Mouse (Mus musculus): Measurements from ENCODE around the gene Ankrd54. TPM values are rescaled to one million over a fixed set of nuclear protein-coding genes. Genes with fewer than 3 reads are reported as not detected.

Gene Ankrd54
- polyA plus RNA-seq, 1 experiment from 2014 or later, result 56.3 TPM

DNA sequence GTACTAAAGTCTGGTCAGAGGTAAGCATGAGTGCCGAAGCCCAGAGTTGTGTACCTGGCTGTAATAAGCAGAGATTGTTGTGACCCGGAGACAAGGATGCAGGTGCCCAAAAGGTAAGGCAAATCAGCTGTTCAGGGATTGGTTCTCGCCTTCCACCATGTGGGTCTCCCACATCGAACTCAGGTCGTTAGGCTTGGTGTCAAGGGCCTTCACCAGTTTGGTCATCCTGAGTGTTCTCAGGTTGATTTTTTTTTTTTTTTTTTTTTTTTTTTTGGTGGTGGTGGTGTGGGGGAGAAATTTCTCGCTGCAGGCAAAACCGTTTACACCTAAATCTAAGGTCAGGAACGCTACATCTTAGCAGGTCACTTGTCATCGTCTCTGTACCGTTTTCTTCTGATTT lies 11.8 kb upstream of the Ankrd54 start:
- no peak for ATAC-seq (replicated peaks; ENCODE audit: low FRiP score)
- peak overlapping the region; percentile 92 for H3K4me3 ChIP-seq (replicated peaks)
- no peaks in the 10 kb centered on the region for H3K9me3 ChIP-seq (replicated peaks)
- H3K36me3 ChIP-seq, result peaks cover 34% of the 10 kb centered on the region
- no peaks in the 10 kb centered on the region for H3K27me3 ChIP-seq
- peak overlapping the region; percentile 76 for H3K4me2 ChIP-seq
- peak overlapping the region; percentile 93 for H3K27ac ChIP-seq
- 28% methylated on average over 10 of the region's 10 CpGs for WGBS
- peak overlapping the region; percentile 88 for H3K9ac ChIP-seq
- H3K4me1 ChIP-seq, result peaks cover 20% of the 10 kb centered on the region

DNA sequence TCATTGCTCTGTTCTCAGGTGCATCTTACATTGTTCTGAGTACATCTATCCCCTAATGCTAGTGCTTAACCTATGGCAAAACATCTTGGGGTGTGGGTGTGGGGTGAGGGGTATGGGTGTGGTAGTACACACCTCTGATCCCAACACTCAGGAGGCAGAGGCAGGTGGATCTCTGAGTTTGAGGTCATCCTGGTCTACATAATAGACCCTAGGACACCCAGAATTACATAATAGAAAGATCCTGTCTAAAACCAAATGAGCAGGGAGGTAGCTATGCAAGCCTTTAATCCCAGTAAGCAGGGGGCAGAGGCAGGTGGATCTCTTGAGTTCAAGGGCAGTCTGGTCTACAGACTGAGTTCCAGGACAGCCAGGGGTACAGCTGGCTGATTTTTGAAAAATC lies 11.1 kb upstream of the Ankrd54 start:
- no peak overlapping the region for H3K4me2 ChIP-seq
- H3K36me3 ChIP-seq, result peaks cover 27% of the 10 kb centered on the region
- H3K9ac ChIP-seq, result no peak overlapping the region
- H3K4me3 ChIP-seq (replicated peaks), result no peak overlapping the region
- ATAC-seq (replicated peaks; ENCODE audit: low FRiP score), result no peak
- no peak overlapping the region for H3K27ac ChIP-seq
- no peaks in the 10 kb centered on the region for H3K27me3 ChIP-seq
- H3K9me3 ChIP-seq (replicated peaks), result no peaks in the 10 kb centered on the region
- peaks cover 20% of the 10 kb centered on the region for H3K4me1 ChIP-seq

DNA sequence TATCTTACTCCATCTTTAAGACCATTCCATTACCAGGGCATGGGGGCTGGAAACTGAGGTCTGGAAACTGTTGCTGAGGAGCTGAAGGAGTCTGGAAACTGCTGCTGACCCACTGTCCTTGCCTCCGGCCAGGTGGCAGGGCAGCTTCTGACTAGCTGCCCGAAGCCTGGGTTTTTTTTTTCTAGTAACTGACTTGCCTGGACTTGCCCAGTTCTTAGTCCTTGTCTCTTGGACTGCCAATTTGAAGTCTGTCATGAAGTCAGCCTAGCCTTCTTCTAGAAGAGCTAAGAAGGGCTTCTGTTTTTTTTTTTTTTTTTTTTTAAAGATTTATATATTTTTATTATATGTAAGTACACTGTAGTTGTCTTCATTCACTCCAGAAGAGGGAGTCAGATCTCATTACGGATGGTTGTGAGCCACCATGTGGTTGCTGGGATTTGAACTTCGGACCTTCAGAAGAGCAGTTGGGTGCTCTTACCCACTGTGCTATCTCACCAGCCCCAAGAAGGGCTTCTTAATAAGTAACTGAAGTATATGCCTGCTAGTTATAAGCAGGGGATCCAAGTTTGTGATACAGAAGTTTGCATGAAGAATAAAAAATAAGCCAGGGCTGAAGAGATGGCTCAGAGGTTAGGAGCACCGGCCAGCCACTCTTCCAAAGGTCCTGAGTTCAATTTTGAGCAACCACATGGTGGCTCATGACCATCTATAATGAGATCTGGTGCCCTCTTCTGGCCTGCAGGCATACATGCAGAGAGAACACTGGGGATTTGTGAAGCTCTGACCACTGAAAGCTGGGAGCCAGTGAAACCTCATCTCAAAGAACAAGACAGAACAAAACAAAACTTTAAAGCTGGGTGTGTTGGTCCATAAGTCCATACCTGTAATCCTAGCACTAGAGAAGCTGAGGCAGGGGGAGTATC lies 8.7 kb upstream of the Ankrd54 start:
- H3K27ac ChIP-seq, result no peak overlapping the region
- no peaks in the 10 kb centered on the region for H3K27me3 ChIP-seq
- H3K9ac ChIP-seq, result no peak overlapping the region
- ATAC-seq (replicated peaks; ENCODE audit: low FRiP score), result no peak
- H3K36me3 ChIP-seq, result peaks cover 3% of the 10 kb centered on the region
- WGBS, result 64% methylated on average over 5 of the region's 5 CpGs
- no peak overlapping the region for H3K4me3 ChIP-seq (replicated peaks)
- peaks cover 18% of the 10 kb centered on the region for H3K4me1 ChIP-seq
- no peaks in the 10 kb centered on the region for H3K9me3 ChIP-seq (replicated peaks)
- no peak overlapping the region for H3K4me2 ChIP-seq

- no peaks in the 10 kb centered on the region for H3K9me3 ChIP-seq (replicated peaks)
- H3K4me1 ChIP-seq, result peaks cover 22% of the 10 kb centered on the region
- H3K4me2 ChIP-seq, result no peak overlapping the region
- WGBS, result 72% methylated on average over 3 of the region's 3 CpGs
- H3K27ac ChIP-seq, result no peak overlapping the region
- no peak for ATAC-seq (replicated peaks; ENCODE audit: low FRiP score)
- H3K4me3 ChIP-seq (replicated peaks), result no peak overlapping the region
- H3K9ac ChIP-seq, result no peak overlapping the region
- no peaks in the 10 kb centered on the region for H3K27me3 ChIP-seq
- H3K36me3 ChIP-seq, result no peaks in the 10 kb centered on the region
Observed at GRCm38 (mm10) chr15:79068416-79068815, 5.7 kb upstream of the Ankrd54 start.

GRCm38 (mm10) chr15:79067631-79068030 lies 4.9 kb upstream of the Ankrd54 start:
- Histone ChIP-seq H3K4me1 (peaks cover 24% of the 10 kb centered on the region), H3K4me2 (no peak overlapping the region), H3K4me3 (replicated peaks) (no peak overlapping the region), H3K27ac (no peak overlapping the region), H3K9ac (no peak overlapping the region), H3K9me3 (replicated peaks) (no peaks in the 10 kb centered on the region), H3K36me3 (no peaks in the 10 kb centered on the region), H3K27me3 (no peaks in the 10 kb centered on the region)
- 76% methylated on average over 3 of the region's 3 CpGs for WGBS
- no peak for ATAC-seq (replicated peaks; ENCODE audit: low FRiP score)

- Histone ChIP-seq H3K27ac (no peak overlapping the region), H3K4me1 (peaks cover 33% of the 10 kb centered on the region), H3K9ac (no peak overlapping the region), H3K9me3 (replicated peaks) (no peaks in the 10 kb centered on the region), H3K36me3 (no peaks in the 10 kb centered on the region), H3K4me2 (no peak overlapping the region), H3K27me3 (no peaks in the 10 kb centered on the region), H3K4me3 (replicated peaks) (no peak overlapping the region)
- WGBS, result 36% methylated on average over 2 of the region's 2 CpGs
- ATAC-seq (replicated peaks; ENCODE audit: low FRiP score), result no peak
Observed at GRCm38 (mm10) chr15:79066276-79066675, 3.6 kb upstream of the Ankrd54 start.

DNA sequence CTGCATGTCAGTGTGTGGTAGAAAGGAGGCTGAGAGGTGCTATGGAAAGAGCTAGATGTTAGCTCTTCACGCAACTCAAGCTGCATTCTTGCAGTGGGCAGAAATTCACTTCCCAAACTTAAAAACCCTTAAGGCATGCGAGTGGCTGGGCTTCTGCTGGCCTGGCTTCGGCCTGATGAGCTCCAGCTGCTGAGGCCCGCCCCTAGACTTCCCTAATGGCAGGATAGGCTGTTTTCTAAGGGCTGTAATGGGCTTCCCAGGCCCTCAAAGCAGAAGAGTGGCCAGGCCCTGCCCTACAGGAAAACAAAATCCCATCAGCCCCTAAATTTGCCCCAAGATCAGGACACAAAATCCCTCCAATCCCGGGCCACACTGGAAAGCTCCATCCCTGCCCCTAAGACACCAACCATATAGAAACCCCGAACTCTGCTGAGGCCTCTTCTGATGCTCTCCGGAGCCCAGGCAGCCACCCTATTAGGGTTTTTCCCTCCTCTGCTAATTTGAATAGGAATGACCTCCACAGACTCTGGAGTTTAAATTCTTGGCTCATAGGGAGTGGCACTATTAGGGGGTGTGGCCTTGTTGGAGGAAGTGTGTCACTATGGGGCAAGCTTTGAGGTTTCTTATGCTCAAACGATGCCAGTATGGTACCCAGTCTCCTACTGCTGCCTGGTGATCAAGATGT lies 2.5 kb upstream of the Ankrd54 start:
- Histone ChIP-seq H3K36me3 (peaks cover 9% of the 10 kb centered on the region), H3K27me3 (no peaks in the 10 kb centered on the region), H3K9me3 (replicated peaks) (no peaks in the 10 kb centered on the region), H3K27ac (peak overlapping the region; percentile 79), H3K9ac (no peak overlapping the region), H3K4me3 (replicated peaks) (no peak overlapping the region), H3K4me1 (peaks cover 39% of the 10 kb centered on the region), H3K4me2 (no peak overlapping the region)
- WGBS, result 38% methylated on average over 8 of the region's 8 CpGs
- ATAC-seq (replicated peaks; ENCODE audit: low FRiP score), result no peak

DNA sequence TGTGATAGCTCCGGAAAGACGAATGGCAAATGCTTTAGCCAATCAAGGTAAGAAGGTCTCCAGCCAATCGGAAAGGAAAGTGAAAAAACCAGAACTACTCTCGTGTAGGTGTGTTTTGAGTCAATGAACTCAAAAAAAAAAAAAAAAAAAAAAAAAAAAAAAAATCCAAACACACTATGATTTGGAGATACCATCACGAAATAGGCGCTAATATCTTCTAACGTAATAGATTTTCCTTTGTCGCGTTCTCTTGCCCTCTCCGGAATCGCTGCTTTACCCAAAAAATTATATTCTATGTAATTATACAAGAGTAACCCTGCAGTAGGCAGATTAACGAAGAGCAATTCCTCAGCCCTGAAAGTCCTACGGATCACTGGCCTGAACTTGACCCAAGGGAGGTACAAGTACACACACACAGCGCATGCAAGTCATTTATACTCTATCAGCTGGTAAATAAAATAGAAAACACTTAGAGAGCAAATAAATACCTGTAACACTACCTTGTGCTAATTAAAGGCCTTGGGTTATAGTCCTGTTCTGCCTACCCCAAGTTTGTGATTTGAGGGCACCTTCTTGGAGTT lies 557 bp upstream of the Ankrd54 start:
- ATAC-seq (replicated peaks; ENCODE audit: low FRiP score), result no peak
- Histone ChIP-seq H3K27ac (peak overlapping the region; percentile 49), H3K9me3 (replicated peaks) (no peaks in the 10 kb centered on the region), H3K36me3 (peaks cover 29% of the 10 kb centered on the region), H3K4me2 (peak overlapping the region; percentile 59), H3K4me3 (replicated peaks) (peak overlapping the region; percentile 81), H3K4me1 (peaks cover 39% of the 10 kb centered on the region), H3K27me3 (no peaks in the 10 kb centered on the region), H3K9ac (0 out of 2 replicates have a peak overlapping the region, but pooled peaks have one; percentile 3)
- WGBS, result 7% methylated on average over 14 of the region's 14 CpGs

- Histone ChIP-seq H3K4me3 (replicated peaks) (peak overlapping the region; percentile 81), H3K4me2 (peak overlapping the region; percentile 67; the same call in 1 of the 2 replicates)
- no peak for ATAC-seq (replicated peaks; ENCODE audit: low FRiP score)
Observed at GRCm38 (mm10) chr15:79060887-79061565, 1.7 kb downstream of the Ankrd54 start.

DNA sequence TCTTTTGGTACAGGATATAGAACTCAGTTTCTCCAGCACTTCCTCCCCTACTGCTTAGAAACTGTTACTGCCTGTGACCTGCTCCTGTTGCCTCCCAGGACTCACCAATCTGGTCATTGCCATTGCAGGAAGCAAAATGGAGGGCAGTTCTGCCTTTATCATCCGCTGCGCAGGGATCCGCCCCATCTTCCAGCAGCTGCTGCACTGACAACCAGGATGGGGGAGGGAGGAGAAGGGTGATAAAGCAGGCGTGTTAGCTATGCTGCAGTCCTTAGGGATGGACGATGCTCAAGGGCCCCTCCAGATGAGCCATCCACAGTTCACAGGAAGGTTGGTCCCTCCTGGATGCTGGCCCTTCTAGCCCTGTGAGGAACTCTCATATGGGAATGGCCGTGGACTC lies 4.8 kb downstream of the Ankrd54 start:
- Histone ChIP-seq H3K4me1 (peaks cover 16% of the 10 kb centered on the region), H3K9ac (no peak overlapping the region), H3K9me3 (replicated peaks) (no peaks in the 10 kb centered on the region), H3K36me3 (peaks cover 82% of the 10 kb centered on the region), H3K4me2 (no peak overlapping the region), H3K27me3 (no peaks in the 10 kb centered on the region), H3K27ac (no peak overlapping the region), H3K4me3 (replicated peaks) (no peak overlapping the region)
- no peak for ATAC-seq (replicated peaks; ENCODE audit: low FRiP score)
- WGBS, result 89% methylated on average over 6 of the region's 6 CpGs

More at GRCm38 (mm10) chr15:79060887-79061565, 1.7 kb downstream of the Ankrd54 start:
- WGBS, result 84% methylated on average over 14 of the region's 14 CpGs
- Histone ChIP-seq H3K36me3 (peaks cover 51% of the 10 kb centered on the region), H3K27ac (no peak overlapping the region), H3K9ac (0 out of 2 replicates have a peak overlapping the region, but pooled peaks have one; percentile 8), H3K9me3 (replicated peaks) (no peaks in the 10 kb centered on the region), H3K4me1 (peaks cover 33% of the 10 kb centered on the region), H3K27me3 (no peaks in the 10 kb centered on the region)

- Histone ChIP-seq H3K4me2 (no peak overlapping the region), H3K9ac (no peak overlapping the region), H3K27ac (no peak overlapping the region), H3K27me3 (no peaks in the 10 kb centered on the region), H3K36me3 (peaks cover 92% of the 10 kb centered on the region), H3K9me3 (replicated peaks) (no peaks in the 10 kb centered on the region), H3K4me1 (peaks cover 18% of the 10 kb centered on the region), H3K4me3 (replicated peaks) (no peak overlapping the region)
- WGBS, result 93% methylated on average over 7 of the region's 7 CpGs
- no peak for ATAC-seq (replicated peaks; ENCODE audit: low FRiP score)
Observed at GRCm38 (mm10) chr15:79056601-79057000, 6.1 kb downstream of the Ankrd54 start.
